Mouse (Mus musculus): ENCODE results near the gene Gm5134.

GRCm38 (mm10) chr10:75975216-75975615, 20.9 kb downstream of the Gm5134 start:
- TF ChIP-seq CTCF (IDR thresholded peaks at IDR 0.05 in 2 of 3, conservative IDR thresholded peaks at IDR 0.05 in 1 of 3; ENCODE audit: control insufficient read depth in 1 of 3, insufficient read depth in 1 of 3, low read depth in 2 of 3, low read length in 3 of 3, poor library complexity in 1 of 3, severe bottlenecking in 1 of 3) (peak; percentile 69 to 96 (median 73)), USF1 (IDR thresholded peaks at IDR 0.05; ENCODE audit: low read depth, low read length) (no peak)
